Mouse (Mus musculus): ENCODE measurements around the gene Adgrg3. TPM values are rescaled to one million over a fixed set of nuclear protein-coding genes. Genes with fewer than 3 reads are reported as not detected.

Adgrg3 gene
- polyA plus RNA-seq, 2 experiments = 3.3 to 6.7 TPM

DNA sequence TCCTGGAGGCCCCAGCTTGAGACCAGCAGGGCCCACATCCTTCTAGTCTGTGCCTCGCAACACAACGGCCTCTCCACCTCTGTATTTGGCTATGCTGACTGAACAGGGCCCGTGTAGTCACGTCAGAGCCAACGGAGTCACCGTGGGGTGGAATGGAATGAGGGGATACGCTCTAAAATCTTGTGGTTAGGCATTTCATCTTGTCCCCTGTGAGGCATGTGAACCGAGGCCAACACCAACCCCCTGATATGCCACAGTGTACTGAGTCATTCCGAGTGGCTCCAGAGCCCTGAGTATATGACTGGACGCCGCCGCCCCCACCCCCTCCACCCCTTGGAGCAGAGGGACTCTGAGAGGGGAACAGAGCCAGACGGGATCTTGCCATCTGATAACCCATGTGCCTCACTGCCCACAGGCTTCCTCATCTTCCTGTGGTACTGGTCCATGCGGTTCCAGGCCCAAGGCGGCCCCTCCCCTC is 5.0 kb upstream of the Adgrg3 start:
- H3K27ac ChIP-seq (replicated peaks; ENCODE audit: low read depth, low read length) = no peak overlapping the region
- ATAC-seq (ENCODE audit: low FRiP score, low read depth) (no peak), DNase-seq (ENCODE audit: low spot score) (no peak)
- H3K4me1 ChIP-seq (ENCODE audit: control insufficient read depth, insufficient read depth, low read length) = no peaks in the 10 kb centered on the region
- WGBS = 84% methylated on average over 15 of the region's 15 CpGs
- H3K36me3 ChIP-seq (ENCODE audit: control insufficient read depth, insufficient read depth, low read length) = no peaks in the 10 kb centered on the region
- no peak overlapping the region for H3K4me2 ChIP-seq (replicated peaks; ENCODE audit: low read depth, low read length, severe bottlenecking)
- no peaks in the 10 kb centered on the region for H3K9me3 ChIP-seq (ENCODE audit: control insufficient read depth, low read length)
- H3K9ac ChIP-seq (ENCODE audit: low read depth, low read length, severe bottlenecking) = no peak overlapping the region
- TF ChIP-seq POLR2A (IDR thresholded peaks at IDR 0.05; ENCODE audit: borderline replicate concordance, extremely low read depth, insufficient read depth, insufficient read length) = no peak
- no peaks in the 10 kb centered on the region for H3K27me3 ChIP-seq (ENCODE audit: control insufficient read depth, insufficient read depth, low read length)
- no peak overlapping the region for H3K4me3 ChIP-seq (replicated peaks; ENCODE audit: low read length)

DNA sequence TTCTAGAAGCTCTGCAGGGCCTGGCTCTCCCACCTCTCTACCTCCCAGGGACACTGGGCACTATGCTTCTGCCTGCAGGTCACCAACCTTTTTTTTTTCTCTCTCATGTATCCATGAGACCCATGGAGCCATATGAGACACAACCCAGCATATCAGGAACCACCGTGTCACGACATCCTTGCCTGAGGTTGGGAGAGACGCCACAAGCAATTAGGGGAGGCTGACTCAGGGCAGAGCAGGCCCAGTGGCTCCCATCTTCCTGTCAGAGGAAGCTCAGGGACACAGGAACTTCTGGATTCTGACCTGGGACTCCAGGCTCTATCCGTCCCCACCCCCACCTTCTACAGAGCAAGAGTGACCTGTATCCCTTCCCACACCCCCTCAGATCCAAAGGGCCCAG is 1.6 kb upstream of the Adgrg3 start:
- no peak for TF ChIP-seq POLR2A (IDR thresholded peaks at IDR 0.05; ENCODE audit: borderline replicate concordance, extremely low read depth, insufficient read depth, insufficient read length)
- no peaks in the 10 kb centered on the region for H3K9me3 ChIP-seq (ENCODE audit: control insufficient read depth, low read length)
- ATAC-seq (ENCODE audit: low FRiP score, low read depth) = no peak
- H3K36me3 ChIP-seq (ENCODE audit: control insufficient read depth, insufficient read depth, low read length) = no peaks in the 10 kb centered on the region
- H3K27me3 ChIP-seq (ENCODE audit: control insufficient read depth, insufficient read depth, low read length) = no peaks in the 10 kb centered on the region
- 76% methylated on average over 4 of the region's 4 CpGs for WGBS
- no peak overlapping the region for H3K27ac ChIP-seq (replicated peaks; ENCODE audit: low read depth, low read length)
- H3K4me3 ChIP-seq (replicated peaks; ENCODE audit: low read length) = no peak overlapping the region
- no peak overlapping the region for H3K4me2 ChIP-seq (replicated peaks; ENCODE audit: low read depth, low read length, severe bottlenecking)
- H3K9ac ChIP-seq (ENCODE audit: low read depth, low read length, severe bottlenecking) = no peak overlapping the region
- no peak for DNase-seq (ENCODE audit: low spot score)
- no peaks in the 10 kb centered on the region for H3K4me1 ChIP-seq (ENCODE audit: control insufficient read depth, insufficient read depth, low read length)

DNA sequence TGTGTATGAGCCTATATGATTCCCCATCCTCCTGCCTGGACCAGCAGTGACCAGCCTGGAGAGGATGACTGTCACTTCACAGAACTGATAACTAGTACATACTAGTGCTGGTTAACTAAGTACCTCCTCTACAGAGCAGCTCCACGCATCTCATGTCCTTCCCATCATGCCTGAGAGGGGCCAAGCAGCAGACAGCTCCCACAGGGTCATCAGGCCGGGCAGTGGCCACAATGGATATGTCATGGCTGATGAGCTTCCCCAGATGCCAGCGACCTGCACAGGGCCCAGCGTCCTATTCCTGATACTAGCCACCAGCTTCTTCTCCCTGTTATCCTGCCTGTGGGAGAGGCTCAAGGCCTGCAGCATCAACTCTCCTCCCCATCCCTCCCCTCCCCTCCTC is 808 bp upstream of the Adgrg3 start:
- H3K36me3 ChIP-seq (ENCODE audit: control insufficient read depth, insufficient read depth, low read length) = no peaks in the 10 kb centered on the region
- H3K9ac ChIP-seq (ENCODE audit: low read depth, low read length, severe bottlenecking) = no peak overlapping the region
- H3K4me3 ChIP-seq (replicated peaks; ENCODE audit: low read length) = no peak overlapping the region
- no peak overlapping the region for H3K4me2 ChIP-seq (replicated peaks; ENCODE audit: low read depth, low read length, severe bottlenecking)
- no peaks in the 10 kb centered on the region for H3K4me1 ChIP-seq (ENCODE audit: control insufficient read depth, insufficient read depth, low read length)
- no peaks in the 10 kb centered on the region for H3K9me3 ChIP-seq (ENCODE audit: control insufficient read depth, low read length)
- 67% methylated on average over 4 of the region's 4 CpGs for WGBS
- H3K27me3 ChIP-seq (ENCODE audit: control insufficient read depth, insufficient read depth, low read length) = no peaks in the 10 kb centered on the region
- ATAC-seq (ENCODE audit: low FRiP score, low read depth) (no peak), DNase-seq (ENCODE audit: low spot score) (no peak)
- no peak overlapping the region for H3K27ac ChIP-seq (replicated peaks; ENCODE audit: low read depth, low read length)
- TF ChIP-seq POLR2A (IDR thresholded peaks at IDR 0.05; ENCODE audit: borderline replicate concordance, extremely low read depth, insufficient read depth, insufficient read length) = no peak

DNA sequence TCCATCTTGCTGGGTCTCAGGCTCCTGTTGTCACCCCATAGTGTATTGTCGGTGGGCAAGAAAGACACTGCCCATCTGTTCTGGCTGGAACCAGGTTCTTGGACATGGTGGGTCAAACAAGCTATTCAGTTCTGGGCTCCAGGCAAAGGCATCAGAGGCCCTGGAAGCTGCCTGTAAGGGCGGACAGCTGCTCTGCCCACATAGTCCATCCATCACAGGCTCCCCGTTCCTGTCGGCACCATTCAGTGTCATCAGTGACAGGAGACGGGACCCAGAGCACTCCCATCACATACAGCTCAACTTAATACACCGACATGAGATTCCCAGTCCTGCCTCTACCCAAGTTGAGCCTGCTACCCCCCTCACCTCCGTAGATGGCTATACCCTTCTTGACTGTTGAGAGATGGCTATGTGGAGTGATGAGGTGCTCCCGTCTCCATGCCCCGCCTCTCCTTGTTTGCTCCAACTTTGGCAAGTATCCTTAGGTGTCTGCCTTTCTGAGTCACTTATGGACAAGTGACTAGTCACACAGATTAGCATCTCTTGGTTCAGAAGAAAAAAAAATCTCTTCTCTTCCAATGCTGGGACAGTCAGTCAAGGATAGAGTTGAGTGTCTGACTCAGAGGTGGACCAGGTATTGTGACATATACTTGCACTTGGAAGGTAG is 610 bp downstream of the Adgrg3 start:
- WGBS = 71% methylated on average over 9 of the region's 9 CpGs
- Histone ChIP-seq H3K4me3 (replicated peaks; ENCODE audit: low read length) (no peak overlapping the region), H3K36me3 (ENCODE audit: control insufficient read depth, insufficient read depth, low read length) (no peaks in the 10 kb centered on the region), H3K27ac (replicated peaks; ENCODE audit: low read depth, low read length) (no peak overlapping the region), H3K27me3 (ENCODE audit: control insufficient read depth, insufficient read depth, low read length) (no peaks in the 10 kb centered on the region), H3K4me1 (ENCODE audit: control insufficient read depth, insufficient read depth, low read length) (no peaks in the 10 kb centered on the region), H3K9me3 (ENCODE audit: control insufficient read depth, low read length) (no peaks in the 10 kb centered on the region), H3K4me2 (replicated peaks; ENCODE audit: low read depth, low read length, severe bottlenecking) (no peak overlapping the region), H3K9ac (ENCODE audit: low read depth, low read length, severe bottlenecking) (no peak overlapping the region)
- DNase-seq (ENCODE audit: low spot score) = no peak
- ATAC-seq (ENCODE audit: low FRiP score, low read depth) = no peak
- TF ChIP-seq POLR2A (IDR thresholded peaks at IDR 0.05; ENCODE audit: borderline replicate concordance, extremely low read depth, insufficient read depth, insufficient read length) = no peak

DNA sequence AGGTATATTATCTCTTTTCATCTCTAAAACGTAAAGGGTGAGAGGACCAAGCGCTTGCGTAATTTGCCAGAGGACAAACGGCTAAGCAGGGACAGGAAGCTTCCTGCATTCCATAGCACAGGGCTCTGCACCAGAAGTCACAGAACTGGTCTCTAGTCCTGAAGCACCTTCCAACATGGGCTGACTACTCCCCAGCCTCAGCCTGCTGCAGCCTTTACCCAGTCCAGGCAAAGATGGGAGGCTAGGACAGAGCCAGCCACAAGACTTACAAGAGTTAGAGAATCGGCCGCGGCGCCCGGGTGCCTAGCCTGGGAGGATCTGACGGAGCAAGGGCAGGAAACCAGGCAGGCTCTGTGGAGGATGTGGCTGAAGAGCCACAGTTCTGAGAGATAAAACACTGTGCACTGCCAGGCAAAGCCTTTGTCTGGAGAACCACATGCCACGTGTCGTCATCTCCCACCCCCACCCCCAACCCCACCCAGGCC is 2.8 kb downstream of the Adgrg3 start:
- H3K27me3 ChIP-seq (ENCODE audit: control insufficient read depth, insufficient read depth, low read length) = no peaks in the 10 kb centered on the region
- no peak overlapping the region for H3K27ac ChIP-seq (replicated peaks; ENCODE audit: low read depth, low read length)
- TF ChIP-seq POLR2A (IDR thresholded peaks at IDR 0.05; ENCODE audit: borderline replicate concordance, extremely low read depth, insufficient read depth, insufficient read length) = no peak
- H3K36me3 ChIP-seq (ENCODE audit: control insufficient read depth, insufficient read depth, low read length) = no peaks in the 10 kb centered on the region
- no peak overlapping the region for H3K4me2 ChIP-seq (replicated peaks; ENCODE audit: low read depth, low read length, severe bottlenecking)
- DNase-seq (ENCODE audit: low spot score) (no peak), ATAC-seq (ENCODE audit: low FRiP score, low read depth) (no peak)
- WGBS = 65% methylated on average over 12 of the region's 12 CpGs
- H3K9me3 ChIP-seq (ENCODE audit: control insufficient read depth, low read length) = no peaks in the 10 kb centered on the region
- no peak overlapping the region for H3K9ac ChIP-seq (ENCODE audit: low read depth, low read length, severe bottlenecking)
- H3K4me1 ChIP-seq (ENCODE audit: control insufficient read depth, insufficient read depth, low read length) = no peaks in the 10 kb centered on the region
- no peak overlapping the region for H3K4me3 ChIP-seq (replicated peaks; ENCODE audit: low read length)

All from limb, embryonic 14.5 days (tissue).